Mouse (Mus musculus) erythroblast, embryonic 14.5 days (primary cell): ENCODE results near the gene Fam222a.

Experiments
- GATA1 ChIP-seq: IDR thresholded peaks from 2 replicates; pipeline ENCODE4 v1.6.1; 2012; ENCODE audit warnings: low read length, inconsistent platforms, mixed read lengths
- TAL1 ChIP-seq: IDR thresholded peaks from 3 replicates; pipeline ENCODE4 v1.6.1; 2012; ENCODE audit warnings: low read length, inconsistent platforms, mixed read lengths

- TF ChIP-seq TAL1 (no peak), GATA1 (no peak)
Observed at GRCm38 (mm10) chr5:114538021-114538405, 29.8 kb upstream of the Fam222a start.
